10 mouse cellular contexts compared by ENCODE assay signal in genomic region chr11:61673686-61674085, GRCm38 (mm10). TPM values are rescaled to one million over a fixed set of nuclear protein-coding genes. Genes with fewer than 3 reads are reported as not detected.
A peak's percentile ranks its signal among the peaks of the same experiment; 100 is the strongest.
DNase-seq lines count a peak whose midpoint lies in the region; TF ChIP-seq lines count a peak whose summit lies in the region.
"Had no signal": no experiment of that assay in that cellular context is flagged by ENCODE, and none has a peak within 500 bp of the region (broad histone marks: within the 10 kb centered on the region; RNA-seq: fewer than 3 reads in every experiment).

No protein-coding gene starts in this region.

- WGBS in cerebellum, adult 2 months = 20% methylated on average over 8 of the region's 8 CpGs

- no peak overlapping the region for H3K27ac ChIP-seq in cerebellum, adult 2 months (ENCODE audit: insufficient read depth, low read length)

- no peak for TF ChIP-seq POLR2A in cerebellum, adult 2 months (IDR thresholded peaks at IDR 0.05; ENCODE audit: borderline replicate concordance, insufficient read depth, low read length)

- no peak overlapping the region for H3K4me3 ChIP-seq in cerebellum, adult 2 months (replicated peaks; ENCODE audit: insufficient read depth, low read depth, low read length)

- no peaks in the 10 kb centered on the region for H3K4me1 ChIP-seq in cerebellum, adult 2 months (ENCODE audit: control insufficient read depth, insufficient read depth, low read length)

- peak; percentile 38 for DNase-seq in gastrocnemius, postnatal 10 days
- no peak for DNase-seq in gastrocnemius, postnatal 4 days (ENCODE audit: low spot score in 2 of 2)
- DNase-seq in ovary, postnatal 36 days (ENCODE audit: low spot score) = peak; percentile 43
- no peak for DNase-seq in ovary, adult 18-20 months (ENCODE audit: low spot score)
- peak; percentile 59 to 65 for DNase-seq in cerebellum, adult 2 months
- DNase-seq in kidney, postnatal 4 days = peak; percentile 64 to 74
- DNase-seq in ovary, postnatal 10 days (ENCODE audit: low spot score) = no peak
- no peak for DNase-seq in layer of hippocampus, adult 8-10 months (ENCODE audit: low spot score in 2 of 2)

- TF ChIP-seq CTCF in cerebellum, adult 2 months (IDR thresholded peaks at IDR 0.05; ENCODE audit: borderline replicate concordance, insufficient read depth, low read depth, low read length) = peak; percentile 61

- no peaks in the 10 kb centered on the region for H3K27me3 ChIP-seq in cerebellum, adult 2 months (ENCODE audit: control insufficient read depth, insufficient read depth, low read length)

RNA-seq across cellular contexts. Expression of gene Fam83g, which starts 10.2 kb away (rescaled TPM):
- under 1 TPM; 0.16 to 0.41 TPM for total RNA-seq in gastrocnemius, postnatal 10 days (2021)
- total RNA-seq in gastrocnemius, postnatal 4 days (2021) = under 1 TPM; 0.34 to 0.36 TPM
- polyA plus RNA-seq in cerebellum, adult 2 months (2012; rRNA removed) = 0.08 and 0.11 TPM in 2 replicates
- under 1 TPM in 3 of 4 experiments, not detected in 1; 0.06 to 0.20 (median 0.09) TPM for total RNA-seq in layer of hippocampus, adult 8-10 months (2022)
- total RNA-seq: left cerebral cortex, postnatal 25 days had no signal

RNA-seq across cellular contexts. Expression of gene Grap, which starts 20.6 kb away (rescaled TPM):
- 1 to 10 TPM; 7.0 to 8.0 TPM for total RNA-seq in gastrocnemius, postnatal 10 days (2021)
- 1 to 10 TPM; 7.0 to 7.8 TPM for total RNA-seq in gastrocnemius, postnatal 4 days (2021)
- polyA plus RNA-seq in cerebellum, adult 2 months (2012; rRNA removed) = 4.9 and 5.4 TPM in 2 replicates
- 1 to 10 TPM; 4.3 to 6.3 (median 5.2) TPM for total RNA-seq in layer of hippocampus, adult 8-10 months (2022)

RNA-seq across cellular contexts. Expression of gene Slc5a10, which starts 46.9 kb away (rescaled TPM):
- not detected for total RNA-seq in gastrocnemius, postnatal 10 days (2021)
- total RNA-seq in gastrocnemius, postnatal 4 days (2021) = not detected
- polyA plus RNA-seq in cerebellum, adult 2 months (2012; rRNA removed) = 0.05 and 0.07 TPM in 2 replicates
- under 1 TPM; 0.23 to 0.55 (median 0.41) TPM for total RNA-seq in layer of hippocampus, adult 8-10 months (2022)
- polyA plus RNA-seq: neural tube, embryonic 14.5 days had no signal

Comparison
In these comparisons a context has a peak if more than half of its experiments do, and no peak if none do; other contexts are left out.
1. DNase-seq: peak in gastrocnemius, postnatal 10 days (single experiment), ovary, postnatal 36 days (single experiment), cerebellum, adult 2 months (2 of 2) and kidney, postnatal 4 days (2 of 2); none in gastrocnemius, postnatal 4 days (0 of 2), ovary, adult 18-20 months (single experiment), ovary, postnatal 10 days (single experiment) and layer of hippocampus, adult 8-10 months (0 of 2).